Mouse (Mus musculus) heart, adult 9 months (tissue): ENCODE measurements around the gene Ephb2.
A peak's percentile ranks its signal among the peaks of the same experiment; 100 is the strongest.

Source experiments
- DNase-seq, 2 experiments: peaks; one replicate each; pipeline ENCODE4 v3.0.0; 2022; ENCODE audit warnings: low spot score in 2 of 2

The Ephb2 gene

DNA sequence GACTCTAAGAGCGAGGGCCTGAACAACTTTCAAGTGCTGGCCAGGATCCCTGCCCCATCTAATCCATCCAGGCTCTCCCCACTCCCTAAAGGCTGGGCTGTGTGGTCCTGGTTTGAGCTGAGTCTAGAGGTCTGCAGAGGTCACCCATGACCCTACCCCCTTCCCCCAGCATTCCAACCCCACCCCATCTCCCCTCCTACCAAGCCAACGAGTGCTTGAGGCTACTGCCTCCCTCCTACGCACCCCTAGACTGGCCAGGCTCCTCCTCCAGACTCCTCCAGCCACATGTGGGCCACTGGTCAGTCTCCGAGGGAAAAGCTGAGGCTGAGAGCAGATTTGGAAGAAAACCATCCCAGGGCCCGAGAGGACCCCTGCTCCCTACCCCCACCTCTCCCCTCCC is 72.4 kb downstream of the Ephb2 start:
- DNase-seq: no peak

DNA sequence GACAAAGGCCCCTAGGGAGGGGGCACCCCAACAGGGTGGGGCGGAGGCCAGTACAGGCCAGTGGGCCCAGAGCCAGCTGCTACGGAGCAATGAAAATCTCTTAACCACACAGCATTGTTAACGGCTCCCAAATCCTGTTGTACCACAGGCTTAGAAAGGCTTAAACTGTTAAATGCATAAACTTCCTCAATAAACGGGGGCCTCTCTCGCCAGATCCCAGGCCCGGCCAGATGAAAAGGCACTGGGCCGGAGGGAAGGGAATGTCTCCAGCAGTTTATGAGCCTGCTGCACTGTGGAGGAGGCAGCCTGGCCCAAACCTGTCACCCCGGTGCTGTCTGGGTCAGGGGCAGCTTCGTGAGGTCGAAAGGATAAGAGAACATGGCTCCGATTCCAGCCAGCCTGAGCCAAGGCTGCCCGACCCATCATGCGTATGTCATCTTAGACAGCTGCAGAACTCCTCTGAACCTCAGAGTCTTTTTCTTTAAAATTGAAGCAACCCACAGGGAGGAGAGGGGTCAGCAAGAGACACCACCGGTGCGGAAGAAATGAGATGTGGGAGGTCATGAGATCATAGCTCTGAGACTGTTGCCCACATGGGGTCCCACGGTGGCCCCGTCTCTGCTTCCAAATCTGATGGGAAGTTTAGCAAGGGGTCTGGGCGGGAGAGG is 73.9 kb downstream of the Ephb2 start:
- no peak for DNase-seq

DNA sequence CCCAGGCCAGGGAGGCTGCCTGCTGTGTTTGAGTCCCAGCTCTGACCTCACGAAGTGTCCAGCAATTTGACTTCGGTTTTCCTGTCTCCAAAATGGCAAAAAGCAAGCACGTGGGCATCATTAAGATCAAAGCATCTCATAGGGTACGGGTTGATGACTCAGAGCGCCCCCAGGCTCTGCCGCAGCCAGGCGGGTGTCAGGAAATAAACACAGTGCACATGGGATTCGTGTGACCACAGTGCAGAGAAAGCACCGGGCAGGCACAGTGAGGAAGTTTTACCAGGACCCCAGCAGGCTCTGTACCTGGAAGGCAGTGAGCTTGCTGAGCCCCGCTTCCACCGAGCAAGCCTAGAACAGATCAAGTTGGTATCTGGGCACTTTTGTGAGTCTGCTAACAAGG is 74.9 kb downstream of the Ephb2 start:
- DNase-seq: no peak

DNA sequence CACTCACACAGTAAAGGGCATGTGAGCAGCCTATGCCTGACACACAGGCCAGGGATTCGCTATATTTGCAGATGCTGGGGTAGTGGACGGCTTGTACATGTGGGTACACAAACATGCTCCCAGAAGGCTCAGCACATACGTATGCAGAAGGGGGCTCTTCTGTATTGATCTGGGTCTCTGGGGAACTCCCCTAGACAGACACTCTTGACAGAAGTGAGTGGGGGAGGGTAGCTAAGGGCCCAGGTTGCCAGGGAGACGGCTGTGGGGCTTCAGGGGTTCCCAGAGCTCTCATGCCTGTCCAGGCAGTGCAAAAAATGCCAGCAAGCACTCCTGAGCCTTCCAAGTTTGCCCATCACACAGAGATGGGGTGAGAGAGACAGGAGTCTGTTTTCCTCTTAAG is 78.7 kb downstream of the Ephb2 start:
- DNase-seq: no peak

DNA sequence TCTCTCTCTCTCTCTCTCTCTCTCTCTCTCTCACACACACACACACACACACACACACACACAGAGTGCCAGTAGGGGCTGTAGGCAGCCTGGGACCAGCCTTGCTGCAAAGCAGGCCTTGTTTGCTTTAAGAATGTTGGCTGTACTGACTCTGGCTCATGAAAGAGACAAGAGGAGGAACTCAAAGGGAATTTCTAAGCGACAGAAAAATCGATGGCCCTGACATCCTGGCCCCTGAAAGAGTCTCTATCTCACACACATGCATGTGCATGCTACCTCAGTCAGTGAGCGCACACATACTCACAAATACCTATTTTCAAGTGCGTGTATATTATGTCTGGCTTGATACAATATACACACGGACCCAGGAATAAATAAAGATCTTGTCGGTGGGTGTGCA is 79.3 kb downstream of the Ephb2 start:
- no peak for DNase-seq

DNA sequence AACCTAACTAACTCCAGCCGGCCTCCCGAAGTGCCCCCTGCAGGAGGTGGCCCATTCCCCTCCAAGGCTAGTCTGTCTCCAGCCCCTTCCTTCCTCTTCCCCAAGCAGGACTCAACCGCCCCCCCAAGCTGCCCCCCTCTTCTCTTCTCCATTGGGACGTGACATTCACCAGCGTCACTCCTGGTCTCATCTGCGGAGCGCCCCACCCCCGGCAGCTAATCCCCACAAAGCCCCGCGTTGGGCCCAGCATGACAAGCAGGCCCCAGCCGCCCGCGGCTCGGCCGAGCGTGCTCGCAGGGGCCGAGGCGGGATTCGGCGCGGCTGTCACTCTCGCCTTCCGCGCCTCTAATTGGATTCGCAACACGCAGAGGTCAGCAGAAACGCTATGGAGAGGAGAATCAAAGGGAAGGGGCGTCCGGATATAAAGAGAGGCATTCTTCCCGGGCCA is 80.4 kb downstream of the Ephb2 start:
- no peak for DNase-seq

DNA sequence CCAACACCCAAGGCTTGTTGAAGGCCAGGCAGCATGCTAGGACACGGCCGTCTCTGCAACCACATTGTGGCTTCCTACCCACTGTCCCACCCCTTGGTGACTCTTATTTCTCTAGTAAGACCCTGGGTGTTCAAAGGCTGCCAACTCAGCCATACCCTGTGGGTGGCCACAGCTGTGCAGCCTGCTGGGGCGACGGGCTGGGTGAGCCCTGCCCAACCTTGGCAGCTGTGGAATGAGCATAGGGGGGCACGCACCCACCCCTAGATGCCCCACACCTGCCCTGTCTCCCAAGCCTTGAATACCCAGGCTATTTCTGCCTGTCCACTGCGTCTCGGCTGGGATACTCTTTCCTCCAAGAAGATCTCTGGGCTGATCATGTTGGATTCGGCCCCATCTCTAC is 81.5 kb downstream of the Ephb2 start:
- DNase-seq: no peak

DNA sequence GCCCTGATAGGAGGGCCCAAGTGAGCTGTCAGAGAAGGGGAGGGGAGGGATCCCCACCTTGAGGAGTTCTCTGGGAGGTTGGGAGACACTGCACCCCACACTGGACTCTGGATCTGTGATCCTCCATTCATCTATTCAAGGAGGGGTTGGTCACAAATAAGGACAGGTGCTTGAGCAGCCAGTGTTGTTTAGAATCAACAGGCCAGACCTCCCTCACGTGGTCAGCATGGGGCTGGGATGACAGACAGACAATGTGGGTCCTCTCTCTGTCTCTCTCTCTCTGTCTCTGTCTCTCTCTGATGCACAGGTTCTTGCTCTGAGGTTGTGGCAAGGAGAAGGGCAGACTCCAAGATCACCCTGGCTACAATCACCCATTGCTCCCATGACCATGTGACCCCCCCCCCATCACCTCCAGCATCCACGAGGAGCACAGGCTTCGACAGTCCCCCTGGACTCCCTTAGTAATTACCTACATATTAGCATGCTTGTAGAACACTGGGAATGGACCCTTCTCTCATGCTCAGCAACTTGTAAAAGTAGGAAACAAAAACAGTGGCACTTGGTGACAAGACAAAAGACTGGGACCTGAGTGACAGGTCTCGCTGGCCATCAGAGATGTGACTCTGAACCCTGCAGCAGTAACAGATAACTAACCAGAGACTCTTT is 84.3 kb downstream of the Ephb2 start:
- no peak for DNase-seq

DNA sequence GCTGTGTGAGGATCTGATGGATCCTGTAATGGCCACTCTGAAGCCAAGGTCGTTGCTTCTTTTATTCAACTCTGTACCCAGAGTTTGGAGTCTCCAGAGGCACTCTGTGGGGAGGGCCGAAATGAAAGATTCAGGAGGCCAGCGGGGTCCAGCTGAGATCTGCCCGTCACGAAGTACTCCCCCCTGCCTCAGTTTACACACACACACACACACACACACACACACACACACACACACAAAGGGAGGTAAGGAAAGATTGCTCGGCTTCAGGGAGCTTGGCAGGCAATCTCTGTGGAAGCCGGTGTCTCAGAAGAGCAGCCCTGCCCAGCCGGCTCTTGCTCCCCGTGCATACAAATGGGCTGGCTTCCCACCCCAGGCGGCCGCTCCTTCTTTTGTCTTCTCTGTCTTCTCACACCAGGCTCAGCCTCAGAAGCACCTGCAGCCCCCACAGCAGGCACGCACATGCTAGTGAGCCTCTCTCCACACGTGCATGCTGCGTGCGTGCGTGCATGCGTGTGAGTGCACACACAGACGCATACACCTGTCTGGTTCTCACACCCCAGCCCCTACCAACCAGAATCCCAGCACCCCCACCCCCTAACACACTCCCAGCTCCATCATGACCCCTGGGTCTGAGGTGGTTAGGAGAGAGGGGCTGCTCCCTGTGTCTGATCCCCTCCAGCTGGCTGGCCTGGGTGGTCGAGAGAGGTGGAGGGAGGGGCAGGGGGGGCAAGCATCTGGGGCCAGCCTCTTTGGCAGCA is 85.0 kb downstream of the Ephb2 start:
- DNase-seq: no peak

DNA sequence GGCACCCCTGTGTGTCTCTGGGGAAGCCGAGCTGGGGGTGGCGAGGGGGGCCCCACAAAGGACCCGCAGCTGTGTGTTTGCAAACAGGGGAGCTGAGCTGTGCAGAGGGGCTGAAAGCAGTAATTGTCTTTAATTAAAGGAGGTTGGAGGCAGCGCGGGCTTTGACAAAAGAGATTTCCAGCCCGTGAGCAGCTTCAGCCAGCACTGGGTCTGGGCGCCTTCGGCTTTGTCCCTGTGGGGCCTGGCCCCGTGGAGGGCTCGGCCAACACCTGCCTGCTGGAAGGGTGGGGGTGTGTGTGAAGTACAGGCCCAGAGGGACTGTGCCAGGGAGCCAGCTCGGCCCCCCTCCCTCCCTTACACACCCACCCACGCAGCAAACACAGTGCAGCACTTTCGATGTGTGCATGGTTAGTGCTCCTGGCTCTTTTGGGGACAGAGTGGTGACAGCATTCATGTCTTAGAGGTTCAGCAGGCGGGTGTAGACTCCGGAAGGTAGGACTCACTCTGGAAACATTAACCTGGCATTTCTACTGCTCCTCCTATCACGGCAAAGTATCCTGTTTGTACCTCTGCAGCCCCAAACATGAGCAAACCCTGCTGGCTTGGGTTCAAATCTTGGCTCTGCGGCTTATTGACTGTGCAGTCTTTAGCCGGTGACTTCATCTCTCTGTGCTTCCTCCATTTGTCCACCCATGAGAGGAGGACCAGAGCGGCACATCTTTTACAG is 85.8 kb downstream of the Ephb2 start:
- DNase-seq: no peak

DNA sequence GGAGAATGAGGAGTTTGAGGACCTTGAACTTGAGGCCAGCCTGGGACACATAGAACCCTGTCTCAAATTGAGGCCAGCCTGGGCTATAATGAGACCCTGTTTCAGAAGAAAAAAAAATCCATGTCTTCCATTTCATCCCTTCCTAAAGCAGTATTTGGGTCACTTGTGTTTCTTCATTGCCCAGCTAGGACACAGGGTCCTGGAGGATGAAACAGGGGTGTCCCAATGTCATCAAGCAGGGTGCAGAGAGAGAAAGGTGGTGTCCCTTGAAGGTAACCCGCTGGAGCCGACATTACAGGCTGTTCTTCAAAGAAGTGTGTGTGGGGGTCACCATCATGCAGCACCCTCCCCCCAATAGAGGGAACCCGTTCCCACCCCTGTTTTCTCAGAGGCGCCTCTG is 86.4 kb downstream of the Ephb2 start:
- DNase-seq: no peak

DNA sequence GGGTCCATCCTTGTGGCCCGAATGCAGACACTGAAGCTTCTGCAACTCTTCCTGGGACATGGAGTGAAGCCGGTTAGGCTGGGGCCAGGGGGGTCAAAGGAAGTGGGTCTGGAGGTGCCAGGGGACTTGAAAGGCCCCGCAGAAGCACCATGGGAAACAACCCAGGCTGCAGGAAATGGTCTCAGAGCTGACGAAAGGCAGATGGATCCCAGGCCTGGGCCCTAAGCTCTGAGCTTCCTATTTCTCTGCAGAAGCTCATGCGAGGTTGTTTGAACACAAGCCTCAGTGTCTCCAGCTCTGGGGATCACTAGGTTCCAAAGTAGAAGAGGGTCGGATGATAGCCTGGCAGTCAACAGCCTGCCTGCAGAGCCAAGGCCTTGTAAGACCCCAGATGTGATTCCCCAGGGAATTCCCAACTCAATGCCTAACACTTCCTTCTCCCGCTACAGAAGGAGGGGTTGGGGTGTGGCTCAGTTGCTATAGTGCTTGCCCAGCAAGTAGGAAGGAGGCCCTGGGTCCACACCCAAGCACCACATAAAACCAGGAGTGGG is 86.9 kb downstream of the Ephb2 start:
- peak; percentile 22 to 42 for DNase-seq

DNA sequence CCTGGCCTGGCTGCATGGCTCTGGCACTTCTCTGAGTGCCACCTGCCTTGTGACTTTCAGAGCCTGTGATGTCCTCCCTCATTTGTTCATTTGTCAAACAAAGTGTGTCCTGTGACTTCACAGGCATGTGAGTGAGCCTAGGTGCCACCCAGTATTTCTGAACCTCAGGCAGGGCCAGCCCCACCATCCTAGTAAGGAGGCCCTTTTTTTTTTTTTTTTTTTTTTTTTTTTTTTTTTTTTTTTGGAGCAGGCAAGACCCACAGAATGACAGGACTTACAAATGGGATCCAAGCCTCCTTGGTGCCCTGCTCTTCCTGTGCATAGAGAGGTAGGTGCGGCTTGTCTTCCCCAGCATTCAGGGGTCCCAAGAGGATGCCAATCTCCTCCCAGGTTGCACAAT is 89.3 kb downstream of the Ephb2 start:
- DNase-seq: no peak

DNA sequence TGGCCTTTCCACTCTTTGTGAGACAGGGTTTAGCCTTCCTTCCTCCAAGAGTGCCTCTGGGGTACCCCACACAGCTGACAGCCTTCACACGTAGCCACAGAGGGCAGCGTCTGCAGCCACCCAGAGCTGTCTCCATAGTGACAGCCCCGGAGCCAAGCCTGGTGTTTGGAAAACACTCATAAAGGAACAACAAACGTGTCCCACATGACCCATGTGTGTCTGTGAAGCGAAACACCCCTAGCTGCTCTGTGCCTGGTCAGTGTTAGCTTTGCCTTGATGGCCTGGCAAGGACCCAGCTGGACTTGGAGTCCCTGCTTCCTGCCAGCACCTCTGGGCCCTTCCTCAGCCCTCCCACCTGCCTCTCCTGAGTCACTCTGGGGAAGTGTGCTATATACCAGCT is 93.1 kb downstream of the Ephb2 start:
- peak; percentile 74 to 80 for DNase-seq

DNA sequence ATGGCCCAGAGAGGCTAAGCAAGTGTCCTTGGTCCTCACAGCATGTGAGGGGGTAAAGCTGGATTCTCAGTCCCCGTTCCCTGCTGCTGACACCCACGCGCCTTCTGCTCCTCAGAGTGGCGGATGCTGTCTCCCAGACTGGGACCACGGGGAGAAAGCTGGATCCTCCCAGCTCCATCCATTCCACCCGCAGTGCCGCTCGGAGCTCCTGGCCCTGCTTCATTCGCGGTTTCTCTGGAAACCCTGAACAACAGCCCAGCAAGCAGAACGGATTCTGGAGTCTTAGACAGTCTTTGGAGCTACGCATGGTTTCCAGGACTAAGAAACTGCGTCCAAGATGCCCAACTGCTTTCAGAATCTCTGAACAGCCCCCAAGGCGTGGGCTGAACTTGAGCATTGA is 93.9 kb downstream of the Ephb2 start:
- no peak for DNase-seq

DNA sequence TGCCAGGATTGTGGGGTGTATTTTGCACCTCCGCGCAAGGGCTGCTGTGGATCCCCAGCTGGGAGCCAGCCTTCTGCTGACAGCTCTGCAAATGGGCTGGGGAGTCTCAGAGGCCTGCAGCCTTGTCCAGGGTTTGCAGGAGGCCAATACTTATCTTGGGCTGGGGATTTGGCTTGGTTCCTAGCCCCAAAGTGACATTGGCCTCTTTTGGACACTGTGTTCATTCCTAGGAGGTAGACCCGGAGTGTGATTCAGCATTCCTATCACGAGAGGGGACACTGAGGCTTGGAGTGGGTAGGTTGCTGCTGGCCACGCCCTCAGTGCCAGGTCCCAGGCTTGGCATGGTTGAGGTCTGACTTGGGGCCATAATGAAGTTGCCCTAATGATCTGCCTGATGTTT is 94.8 kb downstream of the Ephb2 start:
- DNase-seq: peak; percentile 61 to 73

DNA sequence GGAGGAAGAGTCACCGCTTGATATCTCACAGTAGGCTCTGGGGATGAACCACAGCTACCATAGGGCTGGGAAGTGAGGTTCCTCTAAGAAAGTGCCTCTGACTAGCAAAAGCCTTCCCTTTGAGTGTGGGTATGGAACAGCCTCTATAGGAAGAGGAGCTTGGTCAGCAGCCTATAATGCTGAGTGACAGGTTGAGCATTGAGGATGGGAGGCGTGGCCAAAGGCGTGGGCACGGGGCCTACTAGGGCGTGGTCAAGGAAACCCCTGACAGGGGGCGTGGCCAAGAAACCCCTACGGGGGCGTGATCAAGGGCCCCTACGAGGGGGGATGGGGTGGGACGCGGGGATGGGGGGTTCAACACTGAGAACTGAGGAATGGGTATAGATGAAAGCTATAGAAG is 96.6 kb downstream of the Ephb2 start:
- DNase-seq: no peak

DNA sequence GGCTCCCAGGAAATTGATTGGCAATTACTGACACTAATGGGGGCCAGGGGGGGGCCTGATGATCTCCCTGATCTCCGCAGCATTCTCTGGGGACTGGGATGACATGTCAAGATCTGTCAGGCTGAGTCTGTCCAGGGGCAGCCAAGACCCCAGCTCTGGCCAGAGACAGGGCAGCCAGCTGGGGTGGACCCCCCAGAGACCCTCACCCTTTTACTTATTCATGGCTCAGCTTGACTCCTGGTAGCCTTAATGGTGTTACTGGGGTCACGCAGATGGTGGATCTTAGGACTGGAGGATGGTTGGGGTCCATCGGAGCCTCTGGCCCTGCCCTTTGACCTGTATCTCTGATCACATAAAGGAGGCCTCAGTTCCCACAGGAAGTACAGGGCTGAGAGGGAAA is 97.5 kb downstream of the Ephb2 start:
- no peak for DNase-seq

DNA sequence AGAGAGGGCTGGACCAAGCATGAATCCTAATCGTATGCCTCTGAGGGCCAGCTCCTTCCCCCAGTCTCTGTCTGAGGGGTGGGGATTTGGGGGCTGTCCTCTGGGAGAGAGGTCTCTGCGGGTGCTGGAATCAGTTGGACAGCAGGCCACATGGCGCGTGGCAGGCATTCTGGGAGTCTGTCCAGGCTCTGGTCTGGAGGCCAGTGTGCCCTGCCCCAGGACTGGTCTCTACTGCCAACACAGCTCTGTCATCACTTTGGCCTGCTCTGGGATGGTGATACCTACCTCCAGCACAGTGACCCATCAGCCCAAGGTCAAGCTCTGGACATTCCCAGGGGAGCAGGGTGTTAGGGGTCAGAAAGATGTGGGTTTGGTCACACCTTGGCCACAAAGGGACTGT is 99.9 kb downstream of the Ephb2 start:
- DNase-seq: peak; percentile 73 to 79

DNA sequence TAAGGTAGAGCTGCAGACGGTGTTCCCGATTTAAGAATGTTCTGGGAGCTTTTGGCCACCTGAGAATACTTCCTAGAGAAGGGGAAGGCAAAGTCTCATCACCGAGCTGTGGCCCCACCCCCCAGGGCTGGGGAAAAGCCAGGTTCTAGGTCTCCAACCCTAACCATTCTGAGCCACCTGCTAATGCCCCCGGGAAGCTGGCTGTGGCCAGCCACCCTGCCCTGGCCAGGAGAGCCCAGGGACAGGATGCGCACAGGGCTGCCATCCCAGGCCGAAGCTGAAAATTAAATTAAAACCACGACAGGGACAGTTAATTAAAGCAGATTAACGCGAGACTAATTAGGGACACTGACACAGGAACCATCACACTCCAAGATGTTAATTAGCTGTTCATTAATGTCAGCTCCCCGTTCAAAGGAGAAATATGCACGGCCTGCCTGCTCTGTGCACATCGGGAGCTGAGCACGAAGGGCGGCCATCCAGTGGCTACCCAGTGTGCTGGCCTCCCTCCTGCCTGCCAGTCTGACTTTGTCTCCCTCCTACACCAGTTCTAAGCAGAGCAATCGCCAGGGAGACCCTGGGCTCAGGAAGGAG is 101.5 kb downstream of the Ephb2 start:
- DNase-seq: no peak

DNA sequence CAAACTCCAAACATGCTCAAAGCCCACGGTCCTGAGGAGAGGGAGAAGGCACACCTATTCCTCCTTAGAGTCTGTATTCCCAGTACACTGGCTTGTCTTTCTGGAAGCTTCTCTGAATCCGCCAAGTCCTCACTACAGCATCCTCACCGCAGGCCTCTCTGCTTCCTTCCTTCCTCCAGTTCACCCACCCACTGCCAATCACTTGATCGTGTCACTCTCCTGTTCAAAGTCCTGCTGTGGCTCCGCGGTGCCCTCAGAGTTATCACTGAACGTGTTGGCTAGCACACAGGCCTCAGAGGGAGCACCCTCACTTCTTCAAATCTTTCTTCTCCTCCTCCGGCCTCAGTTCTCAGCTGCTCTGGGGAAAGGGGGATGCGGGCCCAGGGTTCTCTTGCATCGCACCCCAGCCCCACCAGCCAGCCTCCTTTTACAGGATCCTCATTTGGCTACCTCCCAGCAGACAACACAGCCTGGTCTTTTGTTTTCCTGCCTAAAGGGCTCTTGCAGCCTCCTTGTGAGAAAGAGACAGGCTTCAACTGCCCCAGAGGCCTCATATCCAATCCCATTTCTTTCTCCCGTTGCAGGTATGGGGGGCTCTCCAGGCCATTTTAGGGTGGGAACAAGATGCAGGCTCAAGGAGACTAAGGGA is 102.4 kb downstream of the Ephb2 start:
- DNase-seq: no peak
